Mouse (Mus musculus) cerebellum, adult 8-10 months (tissue): ENCODE measurements around the gene Numa1.
"Not testable (repeated sequence)": the region's sequence is repeated elsewhere in the genome, so short reads cannot be mapped to it uniquely, and the experiment has no call there.

Experiments used
- DNase-seq: peaks from one replicate; pipeline ENCODE4 v3.0.0; 2022

Gene Numa1

GRCm38 (mm10) chr7:101938348-101938747 is 4.4 kb downstream of the Numa1 start:
- DNase-seq: peak; percentile 43

- no peak for DNase-seq
Measured at GRCm38 (mm10) chr7:101939758-101940157, 5.8 kb downstream of the Numa1 start.

GRCm38 (mm10) chr7:101949008-101949407 is 15.1 kb downstream of the Numa1 start:
- DNase-seq: not testable (repeated sequence)

- DNase-seq: no peak
Measured at GRCm38 (mm10) chr7:101951648-101952047, 17.7 kb downstream of the Numa1 start.

GRCm38 (mm10) chr7:101952098-101952497 is 18.2 kb downstream of the Numa1 start:
- no peak for DNase-seq

- no peak for DNase-seq
Measured at GRCm38 (mm10) chr7:101954163-101954562, 20.3 kb downstream of the Numa1 start.

GRCm38 (mm10) chr7:101955276-101955675 is 21.4 kb downstream of the Numa1 start:
- no peak for DNase-seq

- no peak for DNase-seq
Measured at GRCm38 (mm10) chr7:101955862-101956261, 22.0 kb downstream of the Numa1 start.

- DNase-seq: no peak
Measured at GRCm38 (mm10) chr7:101956481-101956880, 22.6 kb downstream of the Numa1 start.

- DNase-seq: no peak
Measured at GRCm38 (mm10) chr7:101956911-101957310, 23.0 kb downstream of the Numa1 start.

GRCm38 (mm10) chr7:101962829-101963228 is 28.9 kb downstream of the Numa1 start:
- no peak for DNase-seq

GRCm38 (mm10) chr7:101963621-101964020 is 29.7 kb downstream of the Numa1 start:
- DNase-seq: no peak

GRCm38 (mm10) chr7:101964551-101964950 is 30.6 kb downstream of the Numa1 start:
- no peak for DNase-seq

- no peak for DNase-seq
Measured at GRCm38 (mm10) chr7:101965606-101966005, 31.7 kb downstream of the Numa1 start.

- DNase-seq: no peak
Measured at GRCm38 (mm10) chr7:101967256-101967655, 33.3 kb downstream of the Numa1 start.

- no peak for DNase-seq
Measured at GRCm38 (mm10) chr7:101968751-101969150, 34.8 kb downstream of the Numa1 start.

GRCm38 (mm10) chr7:101969694-101970428 is 36.0 kb downstream of the Numa1 start:
- peak; percentile 84 for DNase-seq

GRCm38 (mm10) chr7:101970429-101970775 is 36.5 kb downstream of the Numa1 start:
- peak; percentile 83 for DNase-seq

GRCm38 (mm10) chr7:101970821-101971461 is 37.0 kb downstream of the Numa1 start:
- peak; percentile 80 for DNase-seq

- DNase-seq: no peak
Measured at GRCm38 (mm10) chr7:101971721-101972120, 37.8 kb downstream of the Numa1 start.

GRCm38 (mm10) chr7:101973730-101974129 is 39.8 kb downstream of the Numa1 start:
- DNase-seq: no peak

- DNase-seq: peak; percentile 38
Measured at GRCm38 (mm10) chr7:101974505-101974904, 40.6 kb downstream of the Numa1 start.

GRCm38 (mm10) chr7:101982735-101983134 is 48.8 kb downstream of the Numa1 start:
- no peak for DNase-seq

- DNase-seq: no peak
Measured at GRCm38 (mm10) chr7:101985081-101985480, 51.2 kb downstream of the Numa1 start.

- no peak for DNase-seq
Measured at GRCm38 (mm10) chr7:101994241-101994640, 60.3 kb downstream of the Numa1 start.
